Mouse (Mus musculus): ENCODE measurements around the gene Wdr73. TPM values are rescaled to one million over a fixed set of nuclear protein-coding genes. Genes with fewer than 3 reads are reported as not detected.

Wdr73 gene
- polyA plus RNA-seq, 1 experiment from 2014 or later: 43.6 TPM

DNA sequence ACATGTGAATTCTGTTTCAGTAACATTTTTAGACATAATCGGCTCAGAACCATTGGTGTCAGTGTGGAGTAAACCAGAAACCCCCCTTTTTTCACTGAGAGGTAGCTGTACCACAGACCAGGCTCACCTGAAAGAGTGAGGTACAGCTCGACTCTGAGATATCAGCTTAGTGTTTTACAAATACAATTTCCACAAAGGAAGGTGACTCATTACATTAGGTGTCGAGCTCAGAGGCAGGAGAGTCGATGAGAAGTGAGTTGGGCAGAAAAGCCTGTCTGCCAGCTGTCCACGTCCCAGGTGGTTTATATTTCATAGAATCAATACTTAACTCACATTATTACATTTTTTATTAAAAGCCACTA lies 18.6 kb upstream of the Wdr73 start:
- 87% methylated on average over 5 of the region's 5 CpGs for WGBS
- no peaks in the 10 kb centered on the region for H3K9me3 ChIP-seq (ENCODE audit: low read length)
- H3K27me3 ChIP-seq (ENCODE audit: insufficient read depth, low read length): no peaks in the 10 kb centered on the region
- H3K4me2 ChIP-seq (replicated peaks; ENCODE audit: low read depth, low read length): no peak overlapping the region
- no peak overlapping the region for H3K9ac ChIP-seq (replicated peaks; ENCODE audit: low read length)
- H3K4me3 ChIP-seq (ENCODE audit: low read length): no peak overlapping the region
- no peaks in the 10 kb centered on the region for H3K4me1 ChIP-seq (ENCODE audit: insufficient read depth, low read length)
- no peak overlapping the region for H3K27ac ChIP-seq (ENCODE audit: low read length)
- ATAC-seq (ENCODE audit: low FRiP score, low TSS enrichment): no peak
- peaks cover 34% of the 10 kb centered on the region for H3K36me3 ChIP-seq (ENCODE audit: insufficient read depth, low read length)

- peaks cover 35% of the 10 kb centered on the region for H3K36me3 ChIP-seq (ENCODE audit: insufficient read depth, low read length)
- ATAC-seq (ENCODE audit: low FRiP score, low TSS enrichment): no peak
Measured at GRCm38 (mm10) chr7:80918982-80919646, 18.0 kb upstream of the Wdr73 start.

DNA sequence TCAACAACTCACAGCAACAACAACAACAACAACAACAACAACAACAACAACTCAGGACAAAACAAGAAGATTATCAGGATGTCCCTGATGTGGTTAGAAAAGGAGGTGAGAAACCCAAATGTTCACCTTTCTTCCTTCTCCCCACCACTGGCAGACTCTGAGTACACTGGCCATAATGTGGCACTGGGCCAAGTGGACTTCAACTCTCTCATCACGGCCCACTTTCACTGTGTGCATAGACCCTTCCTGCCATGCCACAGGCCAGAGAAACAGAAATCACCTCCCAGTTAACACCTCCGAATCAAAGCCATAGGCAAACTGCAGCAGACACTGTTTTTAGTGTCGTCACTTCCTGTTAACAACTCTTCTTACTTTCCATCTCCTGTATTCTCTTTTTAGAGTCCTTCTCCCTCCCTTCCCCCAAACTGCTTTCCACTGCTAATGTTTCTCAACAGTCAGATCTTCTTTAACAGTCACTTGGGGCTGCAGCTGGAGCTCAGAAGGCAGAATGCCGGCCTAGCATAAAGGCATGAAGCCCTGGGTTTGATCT lies 16.9 kb upstream of the Wdr73 start:
- no peaks in the 10 kb centered on the region for H3K4me1 ChIP-seq (ENCODE audit: insufficient read depth, low read length)
- H3K27me3 ChIP-seq (ENCODE audit: insufficient read depth, low read length): no peaks in the 10 kb centered on the region
- H3K9ac ChIP-seq (replicated peaks; ENCODE audit: low read length): no peak overlapping the region
- no peaks in the 10 kb centered on the region for H3K9me3 ChIP-seq (ENCODE audit: low read length)
- 65% methylated on average over 4 of the region's 4 CpGs for WGBS
- ATAC-seq (ENCODE audit: low FRiP score, low TSS enrichment): no peak
- peaks cover 41% of the 10 kb centered on the region for H3K36me3 ChIP-seq (ENCODE audit: insufficient read depth, low read length)
- H3K4me3 ChIP-seq (ENCODE audit: low read length): no peak overlapping the region
- H3K4me2 ChIP-seq (replicated peaks; ENCODE audit: low read depth, low read length): no peak overlapping the region
- no peak overlapping the region for H3K27ac ChIP-seq (ENCODE audit: low read length)

More at GRCm38 (mm10) chr7:80918982-80919646, 18.0 kb upstream of the Wdr73 start:
- Histone ChIP-seq H3K9me3 (ENCODE audit: low read length) (no peaks in the 10 kb centered on the region), H3K27ac (ENCODE audit: low read length) (no peak overlapping the region), H3K4me2 (replicated peaks; ENCODE audit: low read depth, low read length) (no peak overlapping the region), H3K27me3 (ENCODE audit: insufficient read depth, low read length) (no peaks in the 10 kb centered on the region), H3K4me3 (ENCODE audit: low read length) (no peak overlapping the region), H3K9ac (replicated peaks; ENCODE audit: low read length) (no peak overlapping the region), H3K4me1 (ENCODE audit: insufficient read depth, low read length) (no peaks in the 10 kb centered on the region)
- 77% methylated on average over 8 of the region's 8 CpGs for WGBS

DNA sequence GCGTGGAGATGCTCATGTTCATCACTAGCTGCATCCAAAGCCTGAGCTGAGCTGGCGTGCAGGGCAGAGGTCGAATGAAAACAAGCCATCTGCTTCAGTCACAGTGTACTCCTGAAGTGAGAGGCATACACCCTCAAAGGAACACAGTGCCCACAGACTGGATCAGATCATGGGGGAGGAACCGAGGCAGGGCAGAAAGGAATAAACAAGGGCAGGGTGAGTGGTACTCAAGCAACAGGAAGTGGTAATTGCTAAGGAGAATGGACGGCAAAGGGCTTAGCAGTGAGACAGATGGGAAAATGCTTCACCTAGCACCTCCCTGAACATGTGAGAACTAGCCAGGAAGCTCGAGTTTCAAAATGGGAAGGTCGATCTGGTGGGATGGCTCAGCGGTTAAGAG lies 11.4 kb upstream of the Wdr73 start:
- peaks cover 37% of the 10 kb centered on the region for H3K36me3 ChIP-seq (ENCODE audit: insufficient read depth, low read length)

DNA sequence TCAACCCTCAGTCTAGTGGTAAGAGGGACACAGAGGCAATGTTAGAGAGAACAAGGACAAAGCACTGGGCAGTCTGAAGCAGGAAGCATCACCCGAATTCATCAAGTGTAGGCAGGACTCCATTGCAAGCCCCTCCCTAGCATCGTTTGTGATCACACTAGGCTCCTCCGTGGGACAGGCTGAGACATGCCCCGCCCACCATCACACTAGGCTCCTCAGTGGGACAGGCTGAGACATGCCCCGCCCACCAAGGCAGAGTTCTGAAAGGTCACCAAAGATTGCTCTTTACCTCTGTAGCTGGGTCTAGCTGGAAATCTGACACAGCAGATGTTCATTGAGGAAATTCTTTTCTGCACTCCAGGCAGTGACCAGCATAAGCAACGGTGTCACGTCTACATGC lies 10.0 kb upstream of the Wdr73 start:
- 77% methylated on average over 7 of the region's 7 CpGs for whole genome bisulfite sequencing
- Histone ChIP-seq H3K27ac (ENCODE audit: low read length) (no peak overlapping the region), H3K9me3 (ENCODE audit: low read length) (no peaks in the 10 kb centered on the region), H3K4me1 (ENCODE audit: insufficient read depth, low read length) (no peaks in the 10 kb centered on the region), H3K36me3 (ENCODE audit: insufficient read depth, low read length) (peaks cover 29% of the 10 kb centered on the region), H3K4me3 (ENCODE audit: low read length) (no peak overlapping the region), H3K4me2 (replicated peaks; ENCODE audit: low read depth, low read length) (no peak overlapping the region), H3K27me3 (ENCODE audit: insufficient read depth, low read length) (no peaks in the 10 kb centered on the region), H3K9ac (replicated peaks; ENCODE audit: low read length) (no peak overlapping the region)
- ATAC-seq (ENCODE audit: low FRiP score, low TSS enrichment): no peak

More for the DNA sequence above, 11.4 kb upstream of the Wdr73 start:
- no peaks in the 10 kb centered on the region for H3K4me1 ChIP-seq (ENCODE audit: insufficient read depth, low read length)
- H3K27ac ChIP-seq (ENCODE audit: low read length): no peak overlapping the region
- no peaks in the 10 kb centered on the region for H3K9me3 ChIP-seq (ENCODE audit: low read length)
- ATAC-seq (ENCODE audit: low FRiP score, low TSS enrichment): no peak
- no peak overlapping the region for H3K9ac ChIP-seq (replicated peaks; ENCODE audit: low read length)
- WGBS: 73% methylated on average over 8 of the region's 8 CpGs
- no peak overlapping the region for H3K4me2 ChIP-seq (replicated peaks; ENCODE audit: low read depth, low read length)
- H3K4me3 ChIP-seq (ENCODE audit: low read length): no peak overlapping the region
- no peaks in the 10 kb centered on the region for H3K27me3 ChIP-seq (ENCODE audit: insufficient read depth, low read length)

GRCm38 (mm10) chr7:80904921-80905515 lies 3.9 kb upstream of the Wdr73 start, which contains the start of gene Nmb:
Gene Nmb, minus strand, starts transcription at chr7:80905076.
- peak within 1 kb of the TSS; percentile 51 for H3K4me3 ChIP-seq (ENCODE audit: low read length)
- WGBS: 3% methylated on average over 19 of the region's 19 CpGs
- H3K36me3 ChIP-seq (ENCODE audit: insufficient read depth, low read length): 0 out of 2 replicates have a peak, but pooled peaks cover 5% of the 10 kb centered on the region
- H3K9me3 ChIP-seq (ENCODE audit: low read length): no peaks in the 10 kb centered on the region
- no peaks in the 10 kb centered on the region for H3K27me3 ChIP-seq (ENCODE audit: insufficient read depth, low read length)
- no peak within 1 kb of the TSS for H3K27ac ChIP-seq (ENCODE audit: low read length)
- H3K9ac ChIP-seq (replicated peaks; ENCODE audit: low read length): peak within 1 kb of the TSS; percentile 70
- ATAC-seq (ENCODE audit: low FRiP score, low TSS enrichment): peak; percentile 57
- peak within 1 kb of the TSS; percentile 91 for H3K4me2 ChIP-seq (replicated peaks; ENCODE audit: low read depth, low read length)
- H3K4me1 ChIP-seq (ENCODE audit: insufficient read depth, low read length): peaks cover 19% of the 10 kb centered on the region

- Histone ChIP-seq H3K4me3 (ENCODE audit: low read length) (peak overlapping the region; percentile 51; the same call in 1 of the 2 replicates), H3K27me3 (ENCODE audit: insufficient read depth, low read length) (no peaks in the 10 kb centered on the region), H3K36me3 (ENCODE audit: insufficient read depth, low read length) (0 out of 2 replicates have a peak, but pooled peaks cover 2% of the 10 kb centered on the region), H3K9ac (replicated peaks; ENCODE audit: low read length) (no peak overlapping the region), H3K4me2 (replicated peaks; ENCODE audit: low read depth, low read length) (no peak overlapping the region; the same call in 1 of the 2 replicates), H3K9me3 (ENCODE audit: low read length) (no peaks in the 10 kb centered on the region), H3K4me1 (ENCODE audit: insufficient read depth, low read length) (peaks cover 19% of the 10 kb centered on the region), H3K27ac (ENCODE audit: low read length) (no peak overlapping the region)
- ATAC-seq (ENCODE audit: low FRiP score, low TSS enrichment): no peak
- WGBS: 90% methylated on average over 11 of the region's 11 CpGs
Measured at GRCm38 (mm10) chr7:80903625-80904422, 2.8 kb upstream of the Wdr73 start.

DNA sequence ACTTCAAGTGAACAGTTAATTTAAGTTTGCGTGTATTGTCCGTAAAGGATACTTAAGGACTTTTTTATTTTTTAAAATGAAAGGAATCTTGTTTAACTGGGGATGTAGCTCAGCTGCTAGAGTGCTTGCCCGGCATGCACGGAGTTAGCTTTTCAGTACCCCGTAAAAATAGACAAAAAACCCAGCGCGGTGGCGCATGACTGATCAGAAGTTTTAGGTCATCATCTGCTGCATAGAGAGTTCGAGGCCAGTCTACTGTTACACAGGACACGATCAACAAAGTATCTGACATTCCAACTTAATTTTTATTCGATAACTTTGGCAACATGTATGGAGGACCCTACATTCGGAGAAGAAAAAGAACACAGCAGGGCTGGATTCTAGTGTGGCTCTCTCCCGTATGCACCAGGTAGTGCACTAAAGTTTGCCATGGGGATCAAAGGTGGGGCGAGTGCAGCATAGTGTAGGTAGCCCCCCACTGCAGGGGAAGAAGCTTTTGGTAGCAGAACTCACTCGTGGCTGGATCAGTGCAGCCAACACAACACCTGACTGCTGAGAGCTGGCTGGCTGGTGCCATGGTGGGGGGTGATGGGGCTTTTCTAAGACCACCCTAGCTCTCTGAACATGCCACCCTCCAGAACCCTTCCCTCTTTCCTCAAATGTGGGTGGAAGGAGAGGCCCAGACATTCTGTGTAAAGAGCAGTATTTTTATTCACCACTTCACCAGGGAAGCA lies 639 bp upstream of the Wdr73 start:
- H3K4me1 ChIP-seq (ENCODE audit: insufficient read depth, low read length): peaks cover 19% of the 10 kb centered on the region
- H3K9ac ChIP-seq (replicated peaks; ENCODE audit: low read length): peak overlapping the region; percentile 83
- peak overlapping the region; percentile 80 for H3K4me2 ChIP-seq (replicated peaks; ENCODE audit: low read depth, low read length)
- H3K27me3 ChIP-seq (ENCODE audit: insufficient read depth, low read length): no peaks in the 10 kb centered on the region
- H3K4me3 ChIP-seq (ENCODE audit: low read length): peak overlapping the region; percentile 83
- no peaks in the 10 kb centered on the region for H3K9me3 ChIP-seq (ENCODE audit: low read length)
- WGBS: 27% methylated on average over 15 of the region's 15 CpGs
- ATAC-seq (ENCODE audit: low FRiP score, low TSS enrichment): peak; percentile 7; the same call in 1 of the 2 replicates
- peaks cover 19% of the 10 kb centered on the region; the same call in 1 of the 2 replicates for H3K36me3 ChIP-seq (ENCODE audit: insufficient read depth, low read length)
- H3K27ac ChIP-seq (ENCODE audit: low read length): peak overlapping the region; percentile 89

DNA sequence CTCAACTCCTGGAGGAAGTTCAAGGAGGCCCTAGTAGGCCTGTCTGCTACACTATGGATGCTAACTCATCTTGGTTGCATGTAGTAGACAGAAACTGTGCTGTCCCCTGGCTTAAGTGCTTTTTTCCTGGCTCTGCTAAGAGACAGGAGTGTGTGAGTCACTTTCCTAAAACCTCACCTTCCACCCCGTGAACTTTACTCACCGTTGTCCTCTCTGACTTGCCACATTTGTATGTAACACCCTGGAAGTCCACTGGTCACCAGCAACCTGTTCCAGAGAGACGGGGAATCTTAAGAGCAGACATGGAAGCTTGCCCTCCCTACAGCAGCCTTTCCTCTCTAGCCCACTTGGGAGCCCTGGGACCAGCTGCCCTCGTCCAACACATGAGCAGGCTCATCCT lies 3.3 kb downstream of the Wdr73 start:
- H3K36me3 ChIP-seq (ENCODE audit: insufficient read depth, low read length): peaks cover 31% of the 10 kb centered on the region
- H3K4me3 ChIP-seq (ENCODE audit: low read length): no peak overlapping the region
- no peak overlapping the region for H3K4me2 ChIP-seq (replicated peaks; ENCODE audit: low read depth, low read length)
- H3K27ac ChIP-seq (ENCODE audit: low read length): no peak overlapping the region
- no peak for ATAC-seq (ENCODE audit: low FRiP score, low TSS enrichment)
- WGBS: 90% methylated on average over 4 of the region's 4 CpGs
- peaks cover 14% of the 10 kb centered on the region for H3K4me1 ChIP-seq (ENCODE audit: insufficient read depth, low read length)
- no peaks in the 10 kb centered on the region for H3K27me3 ChIP-seq (ENCODE audit: insufficient read depth, low read length)
- no peaks in the 10 kb centered on the region for H3K9me3 ChIP-seq (ENCODE audit: low read length)
- H3K9ac ChIP-seq (replicated peaks; ENCODE audit: low read length): no peak overlapping the region
